Mouse (Mus musculus): Measurements from ENCODE around the gene Lsamp. TPM values are rescaled to one million over a fixed set of nuclear protein-coding genes. Genes with fewer than 3 reads are reported as not detected.

Lsamp gene
- total and polyA plus RNA-seq, 2 experiments: 0.07 to 0.37 TPM

GRCm38 (mm10) chr16:41180867-41181266, 1196.7 kb downstream of the Lsamp start:
- TF ChIP-seq CTCF (IDR thresholded peaks at IDR 0.05; ENCODE audit: low read depth, low read length) (no peak), POLR2A (IDR thresholded peaks at IDR 0.05; ENCODE audit: extremely low read depth, insufficient read depth, low read length) (no peak)
- no peak for DNase-seq (ENCODE audit: extremely low read depth, low read depth, low spot score)
- Histone ChIP-seq H3K4me3 (ENCODE audit: insufficient read depth, low read depth, low read length) (no peak overlapping the region), H3K9ac (ENCODE audit: low read depth, low read length) (no peak overlapping the region), H3K79me2 (ENCODE audit: control insufficient read depth, insufficient read depth, low read length) (no peaks in the 10 kb centered on the region), H3K4me1 (ENCODE audit: control insufficient read depth, insufficient read depth, low read length) (no peaks in the 10 kb centered on the region), H3K27ac (replicated peaks; ENCODE audit: insufficient read depth, low read depth, low read length) (no peak overlapping the region), H3K27me3 (ENCODE audit: control insufficient read depth, insufficient read depth, low read length) (no peaks in the 10 kb centered on the region), H3K36me3 (ENCODE audit: control insufficient read depth, insufficient read depth, low read length) (no peaks in the 10 kb centered on the region)
- WGBS: 68% methylated on average over 3 of the region's 3 CpGs

GRCm38 (mm10) chr16:41210055-41210454, 1225.9 kb downstream of the Lsamp start:
- no peak overlapping the region for H3K9ac ChIP-seq (ENCODE audit: low read depth, low read length)
- DNase-seq (ENCODE audit: extremely low read depth, low read depth, low spot score): no peak
- H3K27me3 ChIP-seq (ENCODE audit: control insufficient read depth, insufficient read depth, low read length): no peaks in the 10 kb centered on the region
- H3K79me2 ChIP-seq (ENCODE audit: control insufficient read depth, insufficient read depth, low read length): no peaks in the 10 kb centered on the region
- H3K36me3 ChIP-seq (ENCODE audit: control insufficient read depth, insufficient read depth, low read length): no peaks in the 10 kb centered on the region
- H3K4me1 ChIP-seq (ENCODE audit: control insufficient read depth, insufficient read depth, low read length): no peaks in the 10 kb centered on the region
- WGBS: 96% methylated on average over 5 of the region's 5 CpGs
- no peak overlapping the region for H3K27ac ChIP-seq (replicated peaks; ENCODE audit: insufficient read depth, low read depth, low read length)
- H3K4me3 ChIP-seq (ENCODE audit: insufficient read depth, low read depth, low read length): no peak overlapping the region
- TF ChIP-seq POLR2A (IDR thresholded peaks at IDR 0.05; ENCODE audit: extremely low read depth, insufficient read depth, low read length): no peak
- no peak for TF ChIP-seq CTCF (IDR thresholded peaks at IDR 0.05; ENCODE audit: low read depth, low read length)

DNA sequence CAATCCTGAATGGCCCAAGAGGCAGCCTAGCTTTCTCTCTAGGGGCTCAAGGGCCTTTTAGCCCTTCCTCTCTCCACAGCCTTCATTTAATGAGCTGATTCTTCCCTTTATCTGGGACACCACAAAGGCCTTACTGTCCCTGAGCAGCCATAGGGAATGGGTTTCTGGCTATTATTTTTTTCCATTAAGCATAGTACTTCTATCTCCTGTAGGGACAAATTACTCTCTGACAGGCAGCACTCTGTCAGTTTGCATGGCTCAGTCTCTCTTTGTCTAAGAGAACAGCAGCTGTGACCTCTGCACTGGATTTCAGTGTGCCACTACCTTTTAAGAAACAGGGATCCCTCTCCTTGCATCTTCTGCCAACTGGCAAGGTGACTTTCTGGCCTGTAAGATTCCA, 1251.7 kb downstream of the Lsamp start:
- Histone ChIP-seq H3K4me3 (ENCODE audit: insufficient read depth, low read depth, low read length) (no peak overlapping the region), H3K9ac (ENCODE audit: low read depth, low read length) (no peak overlapping the region), H3K27ac (replicated peaks; ENCODE audit: insufficient read depth, low read depth, low read length) (no peak overlapping the region), H3K4me1 (ENCODE audit: control insufficient read depth, insufficient read depth, low read length) (no peaks in the 10 kb centered on the region), H3K27me3 (ENCODE audit: control insufficient read depth, insufficient read depth, low read length) (no peaks in the 10 kb centered on the region), H3K36me3 (ENCODE audit: control insufficient read depth, insufficient read depth, low read length) (no peaks in the 10 kb centered on the region), H3K79me2 (ENCODE audit: control insufficient read depth, insufficient read depth, low read length) (no peaks in the 10 kb centered on the region)
- TF ChIP-seq CTCF (IDR thresholded peaks at IDR 0.05; ENCODE audit: low read depth, low read length): no peak
- TF ChIP-seq POLR2A (IDR thresholded peaks at IDR 0.05; ENCODE audit: extremely low read depth, insufficient read depth, low read length): no peak
- DNase-seq (ENCODE audit: extremely low read depth, low read depth, low spot score): no peak

GRCm38 (mm10) chr16:41242841-41243240, 1258.7 kb downstream of the Lsamp start:
- no peaks in the 10 kb centered on the region for H3K36me3 ChIP-seq (ENCODE audit: control insufficient read depth, insufficient read depth, low read length)
- H3K79me2 ChIP-seq (ENCODE audit: control insufficient read depth, insufficient read depth, low read length): no peaks in the 10 kb centered on the region

GRCm38 (mm10) chr16:41244711-41245110, 1260.5 kb downstream of the Lsamp start:
- no peaks in the 10 kb centered on the region for H3K27me3 ChIP-seq (ENCODE audit: control insufficient read depth, insufficient read depth, low read length)
- H3K27ac ChIP-seq (replicated peaks; ENCODE audit: insufficient read depth, low read depth, low read length): no peak overlapping the region
- no peak for TF ChIP-seq CTCF (IDR thresholded peaks at IDR 0.05; ENCODE audit: low read depth, low read length)
- no peak for TF ChIP-seq POLR2A (IDR thresholded peaks at IDR 0.05; ENCODE audit: extremely low read depth, insufficient read depth, low read length)
- H3K4me3 ChIP-seq (ENCODE audit: insufficient read depth, low read depth, low read length): no peak overlapping the region
- H3K4me1 ChIP-seq (ENCODE audit: control insufficient read depth, insufficient read depth, low read length): peaks cover 2% of the 10 kb centered on the region; the same call in 1 of the 2 replicates
- no peaks in the 10 kb centered on the region for H3K79me2 ChIP-seq (ENCODE audit: control insufficient read depth, insufficient read depth, low read length)
- 5% methylated on average over 2 of the region's 2 CpGs for WGBS
- peak; percentile 46 for DNase-seq (ENCODE audit: extremely low read depth, low read depth, low spot score)
- no peaks in the 10 kb centered on the region for H3K36me3 ChIP-seq (ENCODE audit: control insufficient read depth, insufficient read depth, low read length)
- H3K9ac ChIP-seq (ENCODE audit: low read depth, low read length): no peak overlapping the region

More at GRCm38 (mm10) chr16:41242841-41243240, 1258.7 kb downstream of the Lsamp start:
- peak; percentile 96 for DNase-seq (ENCODE audit: extremely low read depth, low read depth, low spot score)
- peaks cover 2% of the 10 kb centered on the region; the same call in 1 of the 2 replicates for H3K4me1 ChIP-seq (ENCODE audit: control insufficient read depth, insufficient read depth, low read length)
- no peaks in the 10 kb centered on the region for H3K27me3 ChIP-seq (ENCODE audit: control insufficient read depth, insufficient read depth, low read length)
- no peak overlapping the region for H3K27ac ChIP-seq (replicated peaks; ENCODE audit: insufficient read depth, low read depth, low read length)
- no peak overlapping the region for H3K9ac ChIP-seq (ENCODE audit: low read depth, low read length)
- 12% methylated on average over 4 of the region's 4 CpGs for WGBS
- H3K4me3 ChIP-seq (ENCODE audit: insufficient read depth, low read depth, low read length): no peak overlapping the region
- no peak for TF ChIP-seq CTCF (IDR thresholded peaks at IDR 0.05; ENCODE audit: low read depth, low read length)
- no peak for TF ChIP-seq POLR2A (IDR thresholded peaks at IDR 0.05; ENCODE audit: extremely low read depth, insufficient read depth, low read length)

GRCm38 (mm10) chr16:41258145-41259035, 1274.2 kb downstream of the Lsamp start:
- no peaks in the 10 kb centered on the region for H3K4me1 ChIP-seq (ENCODE audit: control insufficient read depth, insufficient read depth, low read length)
- 55% methylated on average over 12 of the region's 12 CpGs for WGBS
- DNase-seq (ENCODE audit: extremely low read depth, low read depth, low spot score): peak; percentile 39
- H3K36me3 ChIP-seq (ENCODE audit: control insufficient read depth, insufficient read depth, low read length): no peaks in the 10 kb centered on the region
- H3K27ac ChIP-seq (replicated peaks; ENCODE audit: insufficient read depth, low read depth, low read length): no peak overlapping the region
- no peak overlapping the region for H3K9ac ChIP-seq (ENCODE audit: low read depth, low read length)
- H3K4me3 ChIP-seq (ENCODE audit: insufficient read depth, low read depth, low read length): no peak overlapping the region
- H3K27me3 ChIP-seq (ENCODE audit: control insufficient read depth, insufficient read depth, low read length): no peaks in the 10 kb centered on the region
- no peaks in the 10 kb centered on the region for H3K79me2 ChIP-seq (ENCODE audit: control insufficient read depth, insufficient read depth, low read length)
- TF ChIP-seq CTCF (IDR thresholded peaks at IDR 0.05; ENCODE audit: low read depth, low read length) (peak; percentile 29), POLR2A (IDR thresholded peaks at IDR 0.05; ENCODE audit: extremely low read depth, insufficient read depth, low read length) (no peak)
